Mouse (Mus musculus) thymus, adult 2 months (tissue): ENCODE data around the gene C1s1.

ENCODE experiments used
- CTCF ChIP-seq: fragments of 200-500 bp; IDR thresholded peaks from 2 replicates; pipeline ENCODE4 v1.5.1; 2012; ENCODE audit warnings: mild to moderate bottlenecking, control low read depth, low read length, moderate library complexity, borderline replicate concordance; ENCODE audit not compliant: control insufficient read depth, poor library complexity, insufficient read depth; ENCODE audit errors: extremely low read depth
- POLR2A ChIP-seq: fragments of 200-500 bp; IDR thresholded peaks from 2 replicates; pipeline ENCODE4 v1.6.1; 2012; ENCODE audit warnings: mild to moderate bottlenecking, low read length, control low read depth, moderate library complexity; ENCODE audit not compliant: control insufficient read depth, poor library complexity, insufficient read depth; ENCODE audit errors: extremely low read depth

- no peak for TF ChIP-seq CTCF
- no peak for TF ChIP-seq POLR2A
Observed at GRCm38 (mm10) chr6:124488952-124489351, 53.2 kb downstream of the C1s1 start.
